Mouse (Mus musculus) monocyte, adult 5-6 weeks (primary cell): ENCODE data around the gene Ankrd44. TPM values are rescaled to one million over a fixed set of nuclear protein-coding genes. Genes with fewer than 3 reads are reported as not detected.
A peak's percentile ranks its signal among the peaks of the same experiment; 100 is the strongest.

ENCODE experiments used
- ATAC-seq: fragments of 153-309, 156-312 bp; replicated peaks from 2 replicates; pipeline ENCODE4 v1.8.0; 2017; ENCODE audit warnings: mild to moderate bottlenecking; ENCODE audit not compliant: low TSS enrichment, insufficient number of reproducible peaks, severe bottlenecking, poor library complexity, low FRiP score
- total RNA-seq: library from RNA; stranded (forward); fragments of 200-1000, 200-491, 200-594 nt; gene quantifications from 3 replicates; pipeline ENCODE4 v1.2.3, GENCODE M21; 2017

The Ankrd44 gene
- total RNA-seq, 1 experiment from 2014 or later: 321 TPM

GRCm38 (mm10) chr1:54860361-54860760 is 65.8 kb downstream of the Ankrd44 start:
- no peak for ATAC-seq

GRCm38 (mm10) chr1:54859876-54860275 is 66.3 kb downstream of the Ankrd44 start:
- no peak for ATAC-seq

GRCm38 (mm10) chr1:54858898-54859297 is 67.3 kb downstream of the Ankrd44 start:
- ATAC-seq: 0 out of 2 replicates have a peak, but pooled peaks have one; percentile 52

GRCm38 (mm10) chr1:54856502-54856901 is 69.7 kb downstream of the Ankrd44 start:
- ATAC-seq: no peak

- ATAC-seq: no peak
Measured at GRCm38 (mm10) chr1:54855970-54856369, 70.2 kb downstream of the Ankrd44 start.

GRCm38 (mm10) chr1:54854388-54854787 is 71.8 kb downstream of the Ankrd44 start:
- 0 out of 2 replicates have a peak, but pooled peaks have one; percentile 47 for ATAC-seq

- no peak for ATAC-seq
Measured at GRCm38 (mm10) chr1:54853311-54854000, 72.7 kb downstream of the Ankrd44 start.

GRCm38 (mm10) chr1:54851610-54852009 is 74.6 kb downstream of the Ankrd44 start:
- ATAC-seq: no peak

GRCm38 (mm10) chr1:54850077-54850476 is 76.1 kb downstream of the Ankrd44 start:
- no peak for ATAC-seq

- ATAC-seq: no peak
Measured at GRCm38 (mm10) chr1:54847238-54847637, 78.9 kb downstream of the Ankrd44 start.

- no peak for ATAC-seq
Measured at GRCm38 (mm10) chr1:54846346-54847000, 79.7 kb downstream of the Ankrd44 start.

- no peak for ATAC-seq
Measured at GRCm38 (mm10) chr1:54844361-54844760, 81.8 kb downstream of the Ankrd44 start.

- no peak for ATAC-seq
Measured at GRCm38 (mm10) chr1:54842765-54843461, 83.3 kb downstream of the Ankrd44 start.

- peak; percentile 85 for ATAC-seq
Measured at GRCm38 (mm10) chr1:54841788-54842187, 84.4 kb downstream of the Ankrd44 start.

GRCm38 (mm10) chr1:54840040-54840439 is 86.1 kb downstream of the Ankrd44 start:
- ATAC-seq: no peak

GRCm38 (mm10) chr1:54838486-54838805 is 87.7 kb downstream of the Ankrd44 start:
- no peak for ATAC-seq

- peak; percentile 72 for ATAC-seq
Measured at GRCm38 (mm10) chr1:54837721-54838485, 88.3 kb downstream of the Ankrd44 start.

- no peak for ATAC-seq
Measured at GRCm38 (mm10) chr1:54835661-54836205, 90.5 kb downstream of the Ankrd44 start.

GRCm38 (mm10) chr1:54833221-54833620 is 93.0 kb downstream of the Ankrd44 start:
- no peak for ATAC-seq
